Mouse (Mus musculus) erythroblast, embryonic 14.5 days (primary cell): ENCODE results near the gene Kat2a.

ENCODE experiments used
- GATA1 ChIP-seq: IDR thresholded peaks from 2 replicates; pipeline ENCODE4 v1.6.1; 2012; ENCODE audit warnings: low read length, inconsistent platforms, mixed read lengths
- TAL1 ChIP-seq: IDR thresholded peaks from 3 replicates; pipeline ENCODE4 v1.6.1; 2012; ENCODE audit warnings: low read length, inconsistent platforms, mixed read lengths

DNA sequence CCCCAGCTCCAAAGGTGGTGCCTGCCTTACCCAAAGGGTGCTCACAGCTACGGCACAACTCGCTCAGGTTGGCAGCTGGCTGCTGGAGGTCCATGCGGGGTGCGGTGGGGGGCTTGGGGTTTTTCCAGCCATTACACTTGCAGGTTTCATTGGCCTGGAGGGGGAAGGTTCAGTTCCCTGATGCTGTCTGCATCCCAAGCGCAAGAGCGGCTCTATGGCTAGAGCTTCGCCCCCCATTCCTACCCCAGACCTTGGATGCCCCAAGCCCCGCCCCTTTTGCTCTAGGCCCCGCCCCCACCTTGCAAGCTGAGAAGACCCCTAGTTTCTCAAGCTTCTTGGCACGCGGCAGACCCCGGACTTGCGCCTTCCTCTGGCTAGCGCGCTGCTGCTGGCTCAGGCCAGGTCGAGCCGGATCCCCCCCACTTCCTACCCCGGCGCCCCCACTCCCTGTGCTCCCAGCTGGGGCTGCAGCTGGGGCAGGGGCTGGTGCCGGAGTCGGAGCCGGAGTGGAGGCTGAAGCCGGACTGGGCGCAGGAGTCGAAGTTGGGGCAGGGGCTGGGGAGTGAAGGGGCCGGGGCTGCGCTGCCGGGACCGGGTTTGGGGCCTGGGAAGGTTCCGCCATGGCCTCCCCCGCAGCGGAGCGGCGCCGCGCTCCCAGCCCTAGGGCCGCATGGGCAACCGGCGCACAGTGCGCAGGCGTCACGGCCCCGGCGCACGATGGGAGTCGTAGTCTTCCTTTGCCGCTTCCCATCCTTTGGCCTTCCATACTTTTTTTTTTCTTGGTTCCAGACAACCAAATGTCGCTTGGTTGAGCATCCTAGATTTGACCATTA is at the start of gene Kat2a:
- TF ChIP-seq GATA1 (no peak), TAL1 (no peak)
